In the genomic region with DNA sequence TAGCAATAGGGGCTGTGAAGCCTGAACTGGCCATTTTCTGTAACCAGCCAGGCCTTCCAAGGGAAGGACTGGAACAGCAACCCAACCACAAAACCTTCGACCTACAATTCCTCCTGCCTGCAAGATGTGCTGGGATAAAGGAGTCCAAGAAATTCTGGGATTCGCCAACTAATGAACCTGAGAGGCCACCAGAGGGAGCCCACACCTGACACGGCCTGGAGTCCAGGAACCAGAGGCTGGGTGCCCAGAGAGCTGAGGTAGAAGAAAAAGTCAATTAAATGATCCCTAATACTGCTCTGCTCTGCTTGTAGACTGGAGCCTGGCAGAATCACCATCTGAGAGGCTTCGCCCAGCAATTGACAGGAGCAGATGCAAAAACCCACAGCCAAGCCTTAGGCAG, we compare ENCODE assay signal across 8 mouse cellular contexts. TPM values are rescaled to one million over a fixed set of nuclear protein-coding genes. Genes with fewer than 3 reads are reported as not detected.
A peak's percentile ranks its signal among the peaks of the same experiment; 100 is the strongest.
DNase-seq lines count a peak whose midpoint lies in the region; ATAC-seq lines count a peak whose summit lies in the region.

No protein-coding gene starts in this region.

- ATAC-seq in megakaryocyte-erythroid progenitor cell, adult 5-6 weeks (replicated peaks; ENCODE audit: low FRiP score, low TSS enrichment, poor library complexity, severe bottlenecking): no peak

- peak; percentile 15 to 52 for DNase-seq in adrenal gland, adult (ENCODE audit: inconsistent age in 2 of 2, low spot score in 1 of 2)
- DNase-seq in adrenal gland, postnatal 25 days: no peak
- DNase-seq in kidney, adult 8-10 months: peak; percentile 31 to 61
- no peak for DNase-seq in kidney, adult 11 months
- peak; percentile 80 for DNase-seq in ZHBTc4 (ENCODE audit: low read depth, low spot score)
- DNase-seq in kidney, postnatal 4 days: peak; percentile 71 to 78
- DNase-seq in frontal cortex, postnatal 10 days (ENCODE audit: low spot score in 2 of 2): no peak

RNA-seq across cellular contexts. Expression of gene Ifnlr1, which starts 2.5 kb away (rescaled TPM):
- total RNA-seq in adrenal gland, postnatal 25 days (2021): 0.18 and 0.19 TPM in 2 replicates
- 0.28 and 1.6 TPM in 2 replicates for total RNA-seq in megakaryocyte-erythroid progenitor cell, adult 5-6 weeks (2014; fragmentation: Nextera tagmentation)
- 0.15 and 0.28 TPM in 2 replicates for total RNA-seq in megakaryocyte-erythroid progenitor cell, adult 5-6 weeks (2017)

RNA-seq across cellular contexts. Expression of gene Il22ra1, which starts 44.4 kb away (rescaled TPM):
- 1.3 and 1.6 TPM in 2 replicates for total RNA-seq in adrenal gland, postnatal 25 days (2021)
- total RNA-seq in megakaryocyte-erythroid progenitor cell, adult 5-6 weeks (2014; fragmentation: Nextera tagmentation): not detected in 2 replicates
- total RNA-seq in megakaryocyte-erythroid progenitor cell, adult 5-6 weeks (2017): not detected in 2 replicates

Comparison
In these comparisons a context has a peak if more than half of its experiments do, and no peak if none do; other contexts are left out.
1. DNase-seq: peak in adrenal gland, adult (2 of 2), kidney, adult 8-10 months (2 of 2), ZHBTc4 (single experiment) and kidney, postnatal 4 days (2 of 2); none in adrenal gland, postnatal 25 days (single experiment), kidney, adult 11 months (single experiment) and frontal cortex, postnatal 10 days (0 of 2).